Mouse (Mus musculus) neural tube, embryonic 11.5 days (tissue): ENCODE data around the gene 5730522E02Rik. TPM values are rescaled to one million over a fixed set of nuclear protein-coding genes. Genes with fewer than 3 reads are reported as not detected.
"Not testable (repeated sequence)": the region's sequence is repeated elsewhere in the genome, so short reads cannot be mapped to it uniquely, and the experiment has no call there.

Experiments
- ATAC-seq: fragments of 200-750 bp; cut with Nextera tagmentation; 2 replicates; pipeline ENCODE4 v1.8.0; 2017; ENCODE audit warnings: moderate number of reproducible peaks, mild to moderate bottlenecking, moderate TSS enrichment, moderate library complexity; ENCODE audit not compliant: insufficient read depth, low FRiP score, low TSS enrichment
- DNase-seq: peaks from one replicate; pipeline ENCODE4 v3.0.0-alpha.2; 2015; ENCODE audit warnings: low spot score
- H3K27ac ChIP-seq: fragments of 300-500 bp; sonication (generic); 2 replicates; pipeline ENCODE4 v1.5.1; 2014; ENCODE audit warnings: low read depth, mild to moderate bottlenecking, low read length
- H3K27me3 ChIP-seq: fragments of 300-500 bp; sonication (generic); 2 replicates; pipeline ENCODE4 v1.6.1; 2014; ENCODE audit warnings: mild to moderate bottlenecking, low read length, mixed read lengths; ENCODE audit not compliant: control insufficient read depth, insufficient read depth
- H3K36me3 ChIP-seq: fragments of 300-500 bp; sonication (generic); 2 replicates; pipeline ENCODE4 v1.6.1; 2014; ENCODE audit warnings: mild to moderate bottlenecking, low read length, moderate library complexity, mixed read lengths; ENCODE audit not compliant: control insufficient read depth, insufficient read depth
- H3K4me1 ChIP-seq: fragments of 300-500 bp; sonication (generic); 2 replicates; pipeline ENCODE4 v1.6.1; 2014; ENCODE audit warnings: low read length, mixed read lengths; ENCODE audit not compliant: control insufficient read depth, insufficient read depth
- H3K4me2 ChIP-seq: fragments of 300-500 bp; sonication (generic); 2 replicates; pipeline ENCODE4 v1.6.1; 2014; ENCODE audit warnings: low read depth, mild to moderate bottlenecking, moderate library complexity
- H3K4me3 ChIP-seq: fragments of 300-500 bp; sonication (generic); 2 replicates; pipeline ENCODE4 v1.5.1; 2014; ENCODE audit warnings: low read depth, low read length
- H3K9ac ChIP-seq: fragments of 300-500 bp; sonication (generic); 2 replicates; pipeline ENCODE4 v1.6.1; 2014; ENCODE audit warnings: mild to moderate bottlenecking, low read length
- H3K9me3 ChIP-seq: fragments of 300-500 bp; sonication (generic); 2 replicates; pipeline ENCODE4 v1.6.1; 2016; ENCODE audit warnings: low read length; ENCODE audit not compliant: control insufficient read depth
- WGBS: fragments of 180-500 bp; shearing (Covaris S2); extraction: QIAGEN DNeasy Blood & Tissue Kit; methylation state at CpG from one replicate; pipeline ENCODE4 v1.1.7; 2014; 5-methylcytosine and 5-hydroxymethylcytosine counted together
- polyA plus RNA-seq: library from polyadenylated mRNA; unstranded; fragments of >200 nt; fragmentation: Nextera tagmentation; extraction: Ambion mirVana; gene quantifications from 2 replicates; pipeline ENCODE4 v1.2.1, GENCODE M21; 2014

The 5730522E02Rik gene
- 4.6 and 5.5 TPM in 2 replicates for polyA plus RNA-seq

DNA sequence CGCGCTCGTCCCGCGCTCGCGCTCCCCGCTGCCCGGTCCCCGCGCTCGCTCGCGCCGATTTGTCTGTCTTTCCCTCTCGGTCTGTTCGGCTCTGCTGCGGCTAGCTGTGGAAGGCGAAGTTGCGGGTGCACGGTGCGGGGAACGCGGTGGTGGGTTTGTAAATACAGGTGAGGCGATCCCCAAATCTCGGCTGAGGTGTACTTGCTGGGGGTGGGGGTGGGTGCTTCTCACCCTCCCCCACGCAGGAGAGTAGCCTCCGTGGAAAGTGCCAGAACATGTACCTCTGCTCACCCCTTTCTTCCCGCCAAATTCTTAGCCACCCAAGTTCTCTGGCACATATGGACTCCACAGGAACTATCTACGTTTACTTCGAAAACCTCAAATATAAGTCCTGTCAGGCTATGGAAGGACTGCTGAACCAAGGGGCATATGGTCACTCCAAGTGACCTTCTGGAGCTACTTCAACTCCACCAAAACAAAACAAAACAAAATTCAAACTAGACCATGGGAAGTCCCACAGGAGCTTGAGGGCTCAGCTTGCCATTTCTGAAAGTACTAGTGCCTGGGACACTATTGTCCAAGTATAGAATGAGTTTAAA lies at the start of gene 5730522E02Rik:
5730522E02Rik (minus strand) TSS at position 182 of the 599 bp plus-strand sequence.
- peak; percentile 62 for ATAC-seq
- 3% methylated on average over 31 of the region's 31 CpGs for WGBS
- Histone ChIP-seq H3K4me1 (no peaks in the 10 kb centered on the region), H3K4me2 (peak within 1 kb of the TSS; percentile 59), H3K9ac (peak within 1 kb of the TSS; percentile 98), H3K27ac (peak within 1 kb of the TSS; percentile 94), H3K9me3 (no peaks in the 10 kb centered on the region), H3K27me3 (no peaks in the 10 kb centered on the region), H3K4me3 (peak within 1 kb of the TSS; percentile 63), H3K36me3 (no peaks in the 10 kb centered on the region)
- DNase-seq: no peak

DNA sequence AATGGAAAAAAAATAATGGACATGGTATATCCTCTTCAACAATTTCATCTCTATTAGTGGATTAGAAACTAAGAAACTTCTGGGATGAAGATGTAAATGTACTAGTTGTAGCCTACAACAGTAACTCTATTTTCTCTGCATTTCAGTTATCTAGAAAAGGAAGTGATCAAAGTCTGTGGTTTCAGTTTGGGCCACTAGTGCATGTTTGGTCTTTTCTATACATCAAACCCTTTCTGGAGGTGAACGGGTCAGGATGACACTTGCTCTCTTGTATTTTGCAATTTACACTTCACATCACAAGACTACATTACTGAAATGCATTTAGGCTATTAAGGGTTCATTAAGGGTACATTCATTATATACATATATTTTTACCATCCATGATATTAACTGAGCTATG lies 26.0 kb upstream of the 5730522E02Rik start:
- Histone ChIP-seq H3K4me3 (no peak overlapping the region), H3K9ac (no peak overlapping the region), H3K27me3 (no peaks in the 10 kb centered on the region), H3K27ac (no peak overlapping the region), H3K36me3 (no peaks in the 10 kb centered on the region), H3K9me3 (no peaks in the 10 kb centered on the region), H3K4me2 (no peak overlapping the region), H3K4me1 (no peaks in the 10 kb centered on the region)
- 93% methylated on average over 1 of the region's 1 CpGs for WGBS
- no peak for ATAC-seq
- no peak for DNase-seq

DNA sequence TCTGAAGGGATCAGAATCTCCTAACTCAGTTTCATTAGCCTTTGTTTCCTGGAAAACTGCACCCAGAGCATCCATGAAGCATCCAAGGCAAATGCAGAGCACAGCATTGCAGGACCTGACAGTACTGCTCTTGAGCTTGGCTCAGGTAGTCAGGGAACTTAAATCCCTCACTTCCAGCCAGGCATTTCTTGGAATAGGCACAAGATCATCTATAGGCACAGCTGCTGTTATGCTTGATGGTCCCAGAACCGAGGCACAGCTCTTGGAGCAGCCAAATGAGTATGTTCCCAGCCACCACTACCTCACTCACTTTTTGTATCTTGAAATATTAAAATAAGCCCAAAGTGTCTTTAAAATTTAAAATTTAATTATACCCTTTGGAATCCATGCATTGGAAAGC lies 19.3 kb upstream of the 5730522E02Rik start:
- H3K4me1 ChIP-seq: no peaks in the 10 kb centered on the region
- no peaks in the 10 kb centered on the region for H3K27me3 ChIP-seq
- H3K4me2 ChIP-seq: no peak overlapping the region
- DNase-seq: no peak
- H3K9me3 ChIP-seq: no peaks in the 10 kb centered on the region
- no peak overlapping the region for H3K4me3 ChIP-seq
- no peak for ATAC-seq
- H3K27ac ChIP-seq: no peak overlapping the region
- 88% methylated on average over 1 of the region's 1 CpGs for WGBS
- no peak overlapping the region for H3K9ac ChIP-seq
- H3K36me3 ChIP-seq: no peaks in the 10 kb centered on the region

GRCm38 (mm10) chr11:26213643-26214042 lies 3.1 kb upstream of the 5730522E02Rik start:
- H3K27me3 ChIP-seq, H3K4me3 ChIP-seq, H3K36me3 ChIP-seq, H3K9ac ChIP-seq, H3K4me2 ChIP-seq, H3K27ac ChIP-seq, ATAC-seq, H3K9me3 ChIP-seq, H3K4me1 ChIP-seq, DNase-seq: not testable (repeated sequence)
- WGBS: 95% methylated on average over 1 of the region's 1 CpGs

DNA sequence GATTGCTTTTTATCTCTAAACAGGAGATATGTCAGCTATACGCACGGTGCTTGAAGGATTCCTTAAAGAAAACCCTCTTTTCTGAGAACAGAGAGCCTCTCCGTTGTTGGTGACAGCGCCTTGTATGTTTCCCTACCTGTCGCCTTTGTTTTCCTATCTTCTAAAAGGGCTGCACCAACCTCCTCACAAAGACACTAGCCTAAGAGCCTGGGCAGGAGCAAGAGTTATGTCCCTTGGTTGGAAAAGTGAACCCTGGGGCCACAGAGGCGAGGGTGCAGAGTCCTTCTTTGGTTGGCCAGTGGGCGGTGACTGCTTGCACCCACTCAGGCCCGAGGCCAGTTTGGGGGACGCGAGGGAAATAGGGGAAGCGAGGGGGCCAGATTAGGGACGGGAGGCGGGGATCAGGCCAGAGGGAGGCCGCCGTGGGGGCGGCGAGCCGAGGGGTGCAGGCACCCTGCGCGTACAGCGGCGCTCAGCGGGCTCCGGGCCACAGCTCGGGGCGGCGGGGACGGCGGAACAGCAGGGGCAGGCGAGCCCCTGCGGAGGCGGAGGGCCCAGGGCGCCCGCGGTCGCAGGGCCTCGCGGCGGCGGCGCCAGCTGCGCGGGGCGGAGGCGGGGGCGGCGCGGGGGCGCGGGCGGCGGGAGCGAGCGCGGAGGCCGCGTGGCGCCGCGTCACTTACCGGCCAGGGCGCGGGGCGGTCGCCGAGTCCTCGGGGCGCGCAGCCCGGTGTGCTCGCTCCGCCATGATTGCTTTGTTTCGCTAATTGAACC lies 567 bp downstream of the 5730522E02Rik start:
- Histone ChIP-seq H3K4me2 (peak overlapping the region; percentile 59), H3K27me3 (no peaks in the 10 kb centered on the region), H3K36me3 (no peaks in the 10 kb centered on the region), H3K27ac (peak overlapping the region; percentile 94), H3K9ac (peak overlapping the region; percentile 98), H3K9me3 (no peaks in the 10 kb centered on the region), H3K4me1 (no peaks in the 10 kb centered on the region), H3K4me3 (peak overlapping the region; percentile 63)
- DNase-seq (peak; percentile 78), ATAC-seq (peak; percentile 94)
- WGBS: 2% methylated on average over 33 of the region's 73 CpGs

DNA sequence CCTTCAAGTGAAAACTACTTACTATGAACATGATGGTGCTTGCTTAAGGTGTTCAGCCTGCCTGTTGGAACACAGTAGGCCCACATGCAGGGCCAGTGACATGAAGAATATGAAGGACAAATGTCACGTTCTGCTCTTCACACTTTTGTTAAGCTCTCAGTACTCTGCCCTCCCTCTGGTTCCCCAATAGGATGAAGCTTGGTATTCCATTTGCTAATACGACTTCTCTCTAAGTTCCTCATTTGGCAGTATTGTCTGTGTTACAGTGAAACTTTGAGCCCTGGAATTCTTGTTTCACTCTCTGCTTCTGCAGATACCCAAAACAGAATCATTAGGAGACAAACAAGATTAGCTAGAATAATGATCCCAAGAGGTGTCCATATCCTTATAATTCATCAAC lies 7.1 kb downstream of the 5730522E02Rik start:
- ATAC-seq (no peak), DNase-seq (no peak)
- Histone ChIP-seq H3K4me2 (no peak overlapping the region), H3K4me3 (no peak overlapping the region), H3K36me3 (no peaks in the 10 kb centered on the region), H3K27me3 (no peaks in the 10 kb centered on the region), H3K9me3 (no peaks in the 10 kb centered on the region), H3K27ac (no peak overlapping the region), H3K9ac (no peak overlapping the region), H3K4me1 (no peaks in the 10 kb centered on the region)
- WGBS: 86% methylated on average over 2 of the region's 2 CpGs

DNA sequence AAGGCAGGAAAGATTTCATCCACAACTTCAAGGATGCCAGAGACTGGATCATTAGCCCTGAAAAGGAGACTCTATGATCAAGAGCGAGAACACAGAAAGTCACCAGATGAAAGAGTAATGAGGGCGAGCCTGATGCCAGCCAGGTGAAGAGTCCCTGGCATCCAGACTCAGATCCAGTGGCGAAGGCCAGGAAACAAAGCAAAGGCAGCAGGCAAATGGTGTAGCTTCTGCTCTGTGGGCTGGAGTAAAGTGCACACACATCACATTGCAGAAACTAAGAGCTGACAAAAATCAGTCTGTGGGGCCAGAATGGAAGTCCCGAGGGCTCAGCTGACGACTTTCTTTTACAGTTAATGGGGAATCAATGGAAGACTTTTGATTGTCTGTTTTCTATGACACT lies 7.7 kb downstream of the 5730522E02Rik start:
- no peak for ATAC-seq
- Histone ChIP-seq H3K9ac (no peak overlapping the region), H3K4me1 (no peaks in the 10 kb centered on the region), H3K4me2 (no peak overlapping the region), H3K27me3 (no peaks in the 10 kb centered on the region), H3K36me3 (no peaks in the 10 kb centered on the region), H3K9me3 (no peaks in the 10 kb centered on the region), H3K4me3 (no peak overlapping the region), H3K27ac (no peak overlapping the region)
- no peak for DNase-seq
- 87% methylated on average over 5 of the region's 5 CpGs for WGBS

GRCm38 (mm10) chr11:26201778-26202097 lies 8.8 kb downstream of the 5730522E02Rik start:
- ATAC-seq: peak; percentile 20
- no peak for DNase-seq
- Histone ChIP-seq H3K9me3 (no peaks in the 10 kb centered on the region), H3K27ac (no peak overlapping the region), H3K27me3 (no peaks in the 10 kb centered on the region), H3K9ac (no peak overlapping the region), H3K4me1 (no peaks in the 10 kb centered on the region), H3K36me3 (no peaks in the 10 kb centered on the region), H3K4me2 (no peak overlapping the region), H3K4me3 (no peak overlapping the region)
